Mouse (Mus musculus) limb, embryonic 11.5 days (tissue): ENCODE data around the gene Dab1. TPM values are rescaled to one million over a fixed set of nuclear protein-coding genes. Genes with fewer than 3 reads are reported as not detected.

Source experiments
- ATAC-seq: fragments of 200-750 bp; cut with Nextera tagmentation; 2 replicates; pipeline ENCODE4 v1.8.0; 2017; ENCODE audit warnings: low read depth; ENCODE audit not compliant: insufficient number of reproducible peaks, low FRiP score, low TSS enrichment
- DNase-seq: peaks from one replicate; pipeline ENCODE4 v3.0.0-alpha.2; 2015; ENCODE audit warnings: low spot score
- H3K27ac ChIP-seq: fragments of 300-500 bp; sonication (generic); replicated peaks from 2 replicates; pipeline ENCODE4 v1.5.1; 2014; ENCODE audit warnings: low read depth, mild to moderate bottlenecking, low read length
- H3K27me3 ChIP-seq: fragments of 300-500 bp; sonication (generic); 2 replicates; pipeline ENCODE4 v1.6.1; 2014; ENCODE audit warnings: mild to moderate bottlenecking, low read length, mixed read lengths; ENCODE audit not compliant: control insufficient read depth, insufficient read depth
- H3K36me3 ChIP-seq: fragments of 300-500 bp; sonication (generic); 2 replicates; pipeline ENCODE4 v1.6.1; 2014; ENCODE audit warnings: mild to moderate bottlenecking, low read length, moderate library complexity, mixed read lengths; ENCODE audit not compliant: control insufficient read depth, insufficient read depth
- H3K4me1 ChIP-seq: fragments of 300-500 bp; sonication (generic); 2 replicates; pipeline ENCODE4 v1.6.1; 2014; ENCODE audit warnings: low read length, mixed read lengths; ENCODE audit not compliant: control insufficient read depth, insufficient read depth
- H3K4me2 ChIP-seq: fragments of 300-500 bp; sonication (generic); 2 replicates; pipeline ENCODE4 v1.6.1; 2014; ENCODE audit warnings: low read depth, mild to moderate bottlenecking, moderate library complexity; ENCODE audit not compliant: severe bottlenecking
- H3K4me3 ChIP-seq: fragments of 300-500 bp; sonication (generic); 2 replicates; pipeline ENCODE4 v1.5.1; 2014; ENCODE audit warnings: low read depth, low read length
- H3K9ac ChIP-seq: fragments of 300-500 bp; sonication (generic); 2 replicates; pipeline ENCODE4 v1.6.1; 2014; ENCODE audit warnings: mild to moderate bottlenecking, low read length
- H3K9me3 ChIP-seq: fragments of 300-500 bp; sonication (generic); 2 replicates; pipeline ENCODE4 v1.6.1; 2016; ENCODE audit warnings: low read length; ENCODE audit not compliant: control insufficient read depth
- WGBS: fragments of 180-500 bp; shearing (Covaris S2); extraction: QIAGEN DNeasy Blood & Tissue Kit; methylation state at CpG from one replicate; pipeline ENCODE4 v1.1.7; 2014; 5-methylcytosine and 5-hydroxymethylcytosine counted together
- polyA plus RNA-seq: library from polyadenylated mRNA; unstranded; fragments of >200 nt; fragmentation: Nextera tagmentation; extraction: Ambion mirVana; gene quantifications from 2 replicates; pipeline ENCODE4 v1.2.1, GENCODE M21; 2014

The Dab1 gene
- polyA plus RNA-seq, 1 experiment from 2014 or later, result 17.1 TPM

- no peaks in the 10 kb centered on the region for H3K27me3 ChIP-seq
- no peak overlapping the region for H3K4me2 ChIP-seq
- no peaks in the 10 kb centered on the region for H3K4me1 ChIP-seq
- H3K27ac ChIP-seq, result no peak overlapping the region
- no peak overlapping the region for H3K4me3 ChIP-seq
- no peak overlapping the region for H3K9ac ChIP-seq
- 73% methylated on average over 2 of the region's 2 CpGs for WGBS
- ATAC-seq (no peak), DNase-seq (no peak)
- H3K9me3 ChIP-seq, result no peaks in the 10 kb centered on the region
- H3K36me3 ChIP-seq, result no peaks in the 10 kb centered on the region
Measured at GRCm38 (mm10) chr4:103974536-103974935, 355.4 kb downstream of the Dab1 start.

DNA sequence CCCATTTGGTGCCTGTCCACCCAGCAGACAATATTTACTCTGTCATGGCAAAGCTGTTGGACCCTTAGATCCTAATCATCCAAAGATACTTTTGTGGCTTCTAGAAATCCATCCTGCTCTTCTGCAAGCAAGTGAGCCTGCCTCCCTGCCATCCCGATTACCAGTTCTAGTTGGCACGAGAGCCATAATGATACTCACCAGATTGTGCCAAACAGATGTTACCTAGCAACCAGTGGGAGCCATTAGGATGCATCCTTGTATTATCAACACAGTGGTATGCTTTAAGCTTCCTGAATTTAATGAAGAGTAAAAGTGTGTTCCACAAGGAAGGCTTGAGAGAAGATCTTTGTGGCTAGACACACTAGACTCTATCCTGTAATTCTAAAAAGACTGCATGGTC lies 355.8 kb downstream of the Dab1 start:
- Histone ChIP-seq H3K4me1 (no peaks in the 10 kb centered on the region), H3K4me3 (no peak overlapping the region), H3K4me2 (no peak overlapping the region), H3K9me3 (no peaks in the 10 kb centered on the region), H3K9ac (no peak overlapping the region), H3K36me3 (no peaks in the 10 kb centered on the region), H3K27ac (no peak overlapping the region), H3K27me3 (no peaks in the 10 kb centered on the region)
- no peak for ATAC-seq
- WGBS, result 92% methylated on average over 2 of the region's 2 CpGs
- DNase-seq, result no peak

DNA sequence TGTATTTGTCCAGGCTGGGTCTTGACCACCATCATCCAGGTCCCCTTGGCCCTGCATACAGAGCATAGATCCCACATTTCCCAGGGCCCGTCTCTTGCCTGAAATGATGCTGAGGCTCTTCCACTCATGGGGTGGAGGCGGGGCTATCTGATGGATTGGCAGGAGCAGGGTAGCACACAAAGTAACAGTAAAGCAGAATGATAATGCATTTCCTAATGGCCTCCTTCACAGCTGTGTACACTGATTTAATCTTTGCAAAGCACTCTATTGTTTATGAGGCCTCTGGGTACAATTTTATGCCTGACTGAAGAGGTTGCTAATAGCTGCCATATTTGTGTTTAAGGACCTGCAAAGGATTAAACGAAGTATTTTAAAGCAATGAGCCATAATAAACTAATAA lies 374.7 kb downstream of the Dab1 start:
- Histone ChIP-seq H3K27me3 (no peaks in the 10 kb centered on the region), H3K4me3 (no peak overlapping the region), H3K4me2 (no peak overlapping the region), H3K9me3 (no peaks in the 10 kb centered on the region), H3K9ac (no peak overlapping the region), H3K4me1 (no peaks in the 10 kb centered on the region), H3K27ac (no peak overlapping the region), H3K36me3 (no peaks in the 10 kb centered on the region)
- 75% methylated on average over 3 of the region's 3 CpGs for WGBS
- no peak for DNase-seq
- no peak for ATAC-seq

GRCm38 (mm10) chr4:103994406-103994805 lies 375.2 kb downstream of the Dab1 start:
- no peak overlapping the region for H3K4me2 ChIP-seq
- DNase-seq, result no peak
- H3K36me3 ChIP-seq, result no peaks in the 10 kb centered on the region
- H3K9ac ChIP-seq, result no peak overlapping the region
- ATAC-seq, result no peak
- H3K27ac ChIP-seq, result no peak overlapping the region
- H3K9me3 ChIP-seq, result no peaks in the 10 kb centered on the region
- WGBS, result 70% methylated on average over 1 of the region's 1 CpGs
- H3K27me3 ChIP-seq, result no peaks in the 10 kb centered on the region
- no peaks in the 10 kb centered on the region for H3K4me1 ChIP-seq
- H3K4me3 ChIP-seq, result no peak overlapping the region

DNA sequence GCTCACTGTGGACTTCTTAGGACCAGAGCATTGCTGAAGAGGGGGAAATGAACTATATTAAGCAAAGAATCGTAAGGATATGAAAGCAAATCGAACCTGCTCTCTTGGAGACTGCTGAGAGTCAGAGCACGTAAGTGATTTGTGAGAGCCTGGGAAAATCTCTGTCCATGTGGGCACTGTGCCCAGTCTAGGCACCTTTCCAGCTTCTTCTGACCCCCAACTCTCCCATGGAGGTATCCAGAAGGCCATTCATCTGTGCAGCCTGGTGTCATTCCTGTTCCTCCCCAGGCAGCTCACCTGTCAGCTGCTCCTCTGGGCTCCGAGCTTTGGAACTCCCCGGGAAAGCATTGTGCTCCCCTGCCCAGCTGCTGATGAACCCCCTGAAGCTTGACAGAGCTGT lies 389.2 kb downstream of the Dab1 start:
- WGBS, result 84% methylated on average over 5 of the region's 5 CpGs

DNA sequence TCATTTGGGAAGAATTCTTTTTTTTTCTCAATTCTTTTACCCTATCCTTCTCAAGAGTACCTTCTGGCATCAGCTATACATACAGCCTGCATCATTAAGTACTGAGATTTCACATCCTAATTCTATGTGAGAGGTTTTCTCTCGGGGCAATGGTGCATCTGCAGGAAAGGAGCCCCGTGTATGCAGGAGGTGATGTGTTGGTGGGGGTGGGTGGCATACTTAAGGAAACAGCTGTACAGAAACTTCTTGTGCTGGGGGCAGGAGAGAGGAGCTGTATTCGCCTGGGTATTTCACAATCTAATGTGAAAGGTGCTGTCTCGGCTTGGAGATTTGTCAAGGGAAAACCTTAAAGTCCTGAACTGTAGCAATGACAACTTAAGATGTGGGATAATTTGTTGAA lies 392.5 kb downstream of the Dab1 start:
- Histone ChIP-seq H3K9me3 (no peaks in the 10 kb centered on the region), H3K4me3 (no peak overlapping the region), H3K36me3 (no peaks in the 10 kb centered on the region), H3K27me3 (no peaks in the 10 kb centered on the region), H3K9ac (no peak overlapping the region), H3K27ac (no peak overlapping the region), H3K4me2 (no peak overlapping the region), H3K4me1 (no peaks in the 10 kb centered on the region)
- no peak for ATAC-seq
- WGBS, result 62% methylated on average over 4 of the region's 4 CpGs
- DNase-seq, result no peak

More for the DNA sequence above, 389.2 kb downstream of the Dab1 start:
- no peak overlapping the region for H3K4me3 ChIP-seq
- no peak overlapping the region for H3K9ac ChIP-seq
- DNase-seq (no peak), ATAC-seq (no peak)
- H3K36me3 ChIP-seq, result no peaks in the 10 kb centered on the region
- H3K9me3 ChIP-seq, result no peaks in the 10 kb centered on the region
- H3K4me1 ChIP-seq, result no peaks in the 10 kb centered on the region
- no peak overlapping the region for H3K27ac ChIP-seq
- H3K4me2 ChIP-seq, result no peak overlapping the region
- H3K27me3 ChIP-seq, result no peaks in the 10 kb centered on the region

DNA sequence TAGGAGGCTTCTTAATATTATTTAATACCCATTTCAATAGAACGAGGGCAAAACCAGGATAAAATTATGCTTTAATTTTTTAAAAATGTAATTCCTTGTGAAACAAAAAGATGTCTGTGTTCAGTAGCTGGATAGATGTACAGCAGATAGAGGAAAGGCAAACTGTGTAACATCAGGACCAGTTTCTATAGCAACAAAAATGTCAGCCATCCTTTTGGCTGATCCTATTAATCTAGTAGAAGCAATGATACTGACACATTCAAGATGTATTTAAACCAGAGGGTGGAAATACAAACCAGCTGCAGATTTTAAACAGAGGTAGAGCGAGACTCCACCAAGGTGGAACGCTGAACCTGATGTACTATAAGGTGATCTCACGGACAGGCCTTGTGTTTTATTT lies 393.0 kb downstream of the Dab1 start:
- 85% methylated on average over 4 of the region's 4 CpGs for WGBS
- H3K4me3 ChIP-seq, result no peak overlapping the region
- no peak overlapping the region for H3K9ac ChIP-seq
- no peaks in the 10 kb centered on the region for H3K9me3 ChIP-seq
- ATAC-seq (no peak), DNase-seq (no peak)
- no peak overlapping the region for H3K4me2 ChIP-seq
- no peaks in the 10 kb centered on the region for H3K4me1 ChIP-seq
- no peaks in the 10 kb centered on the region for H3K36me3 ChIP-seq
- no peak overlapping the region for H3K27ac ChIP-seq
- no peaks in the 10 kb centered on the region for H3K27me3 ChIP-seq

GRCm38 (mm10) chr4:104025117-104025694 lies 406.0 kb downstream of the Dab1 start:
- Histone ChIP-seq H3K9ac (no peak overlapping the region), H3K4me1 (no peaks in the 10 kb centered on the region), H3K27ac (no peak overlapping the region), H3K9me3 (no peaks in the 10 kb centered on the region), H3K36me3 (no peaks in the 10 kb centered on the region), H3K4me2 (no peak overlapping the region), H3K27me3 (no peaks in the 10 kb centered on the region), H3K4me3 (no peak overlapping the region)
- no peak for ATAC-seq
- WGBS, result 82% methylated on average over 2 of the region's 2 CpGs
- no peak for DNase-seq

DNA sequence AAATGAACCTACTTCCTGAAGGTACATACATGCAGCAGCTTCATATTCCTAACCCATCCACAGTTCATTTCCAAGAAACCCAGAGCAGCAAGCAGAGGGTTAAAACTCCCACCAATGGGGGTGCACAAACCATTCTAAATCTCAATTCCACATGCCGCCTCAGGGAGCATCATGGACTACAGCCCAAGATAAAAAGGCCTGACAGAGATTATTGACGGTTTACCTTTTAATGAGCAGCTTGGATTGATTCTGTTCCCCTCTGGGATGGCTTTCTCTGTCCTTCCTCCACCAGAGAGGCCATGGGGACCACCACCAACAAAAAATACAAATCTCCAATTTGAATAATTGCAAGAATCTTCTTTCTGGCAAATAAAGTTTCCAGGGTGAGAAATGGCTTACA lies 407.7 kb downstream of the Dab1 start:
- 9% methylated on average over 2 of the region's 2 CpGs for WGBS

More for the DNA sequence above, 407.7 kb downstream of the Dab1 start:
- Histone ChIP-seq H3K36me3 (no peaks in the 10 kb centered on the region), H3K9ac (no peak overlapping the region), H3K27ac (no peak overlapping the region), H3K27me3 (no peaks in the 10 kb centered on the region), H3K4me1 (no peaks in the 10 kb centered on the region), H3K4me2 (no peak overlapping the region), H3K4me3 (no peak overlapping the region), H3K9me3 (no peaks in the 10 kb centered on the region)
- DNase-seq, result no peak
- no peak for ATAC-seq
